Mouse (Mus musculus): Measurements from ENCODE around the gene Brap.

DNA sequence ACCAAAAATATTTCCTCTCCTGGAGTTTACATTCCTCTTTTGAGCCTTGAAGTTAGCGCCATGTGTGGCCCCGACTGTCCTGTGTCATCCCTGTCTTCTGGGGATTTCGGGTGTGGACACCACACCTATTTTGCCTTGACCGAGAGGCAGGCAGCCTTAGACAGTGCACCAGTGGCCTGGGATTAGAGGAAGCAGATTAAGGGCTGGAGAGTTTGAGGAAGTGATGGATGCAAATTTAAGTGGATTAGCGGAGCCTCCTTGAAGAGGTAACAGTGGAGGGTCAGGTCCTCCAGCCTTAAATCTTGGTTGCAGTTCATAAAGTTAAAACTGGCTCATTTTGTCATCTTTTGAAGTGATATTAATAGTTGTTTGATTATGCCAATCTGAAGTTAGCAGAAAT is 58.1 kb downstream of the Brap start:
- TF ChIP-seq CTCF (IDR thresholded peaks at IDR 0.05; ENCODE audit: low read depth, low read length) (no peak), POLR2A (IDR thresholded peaks at IDR 0.05; ENCODE audit: borderline replicate concordance, low read depth, low read length) (no peak)
